Mouse (Mus musculus): Measurements from ENCODE around the gene Mafk. TPM values are rescaled to one million over a fixed set of nuclear protein-coding genes. Genes with fewer than 3 reads are reported as not detected.
A peak's percentile ranks its signal among the peaks of the same experiment; 100 is the strongest.

The Mafk gene
- total RNA-seq, 2 experiments from 2014 or later = 28.8 to 39.0 TPM

DNA sequence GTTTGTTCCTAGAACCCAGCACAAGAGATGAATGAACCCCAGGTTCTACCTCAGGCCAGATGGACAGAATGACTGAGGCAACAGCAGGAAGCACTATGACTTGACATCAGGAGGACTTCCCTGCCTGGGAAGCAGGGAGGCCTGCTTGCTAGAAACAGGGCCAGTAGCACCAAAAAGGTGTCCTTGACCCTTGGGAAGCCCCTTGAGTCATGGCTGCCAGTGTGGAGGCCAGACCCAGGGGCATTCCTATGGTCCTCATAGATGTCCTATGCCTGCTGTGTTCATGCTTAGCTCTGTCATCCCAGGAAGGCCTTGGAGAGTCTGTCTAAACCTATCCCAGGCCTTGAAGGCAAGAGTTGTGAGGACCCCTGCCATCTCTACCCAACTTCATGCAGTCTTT is 25.1 kb downstream of the Mafk start:
- DNase-seq (ENCODE audit: low spot score in 2 of 2) = no peak

GRCm38 (mm10) chr5:139817292-139817691 is 26.0 kb downstream of the Mafk start:
- DNase-seq (ENCODE audit: low spot score in 2 of 2) = no peak

DNA sequence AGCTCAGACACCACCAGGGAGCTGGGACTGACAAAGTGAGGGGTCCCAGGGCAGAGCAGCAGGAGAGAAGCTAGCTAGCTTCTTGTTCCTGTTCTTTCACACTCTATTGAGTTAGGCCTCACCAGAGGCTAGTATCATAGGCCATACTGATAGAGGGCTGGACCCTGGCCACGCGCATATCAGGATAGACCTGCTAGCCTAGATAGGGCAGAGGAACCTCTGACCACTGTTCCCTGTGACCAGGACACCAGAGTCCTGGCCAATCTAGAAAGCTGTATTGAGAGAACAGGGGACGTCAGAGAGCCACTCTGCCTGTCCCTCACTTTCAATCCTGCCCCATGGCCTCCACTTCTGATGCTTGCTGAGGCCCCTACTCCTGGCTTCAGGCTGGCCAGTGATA is 26.7 kb downstream of the Mafk start:
- DNase-seq (ENCODE audit: low spot score in 2 of 2) = no peak

- no peak for DNase-seq (ENCODE audit: low spot score in 2 of 2)
Measured at GRCm38 (mm10) chr5:139818801-139819200, 27.5 kb downstream of the Mafk start.

GRCm38 (mm10) chr5:139819538-139820181 is 28.3 kb downstream of the Mafk start, which contains the start of gene Tmem184a:
TSS of gene Tmem184a (minus strand) at chr5:139819917.
- DNase-seq (ENCODE audit: low spot score in 2 of 2) = no peak

GRCm38 (mm10) chr5:139821466-139822459 is 30.4 kb downstream of the Mafk start:
- no peak for DNase-seq (ENCODE audit: low spot score in 2 of 2)

DNA sequence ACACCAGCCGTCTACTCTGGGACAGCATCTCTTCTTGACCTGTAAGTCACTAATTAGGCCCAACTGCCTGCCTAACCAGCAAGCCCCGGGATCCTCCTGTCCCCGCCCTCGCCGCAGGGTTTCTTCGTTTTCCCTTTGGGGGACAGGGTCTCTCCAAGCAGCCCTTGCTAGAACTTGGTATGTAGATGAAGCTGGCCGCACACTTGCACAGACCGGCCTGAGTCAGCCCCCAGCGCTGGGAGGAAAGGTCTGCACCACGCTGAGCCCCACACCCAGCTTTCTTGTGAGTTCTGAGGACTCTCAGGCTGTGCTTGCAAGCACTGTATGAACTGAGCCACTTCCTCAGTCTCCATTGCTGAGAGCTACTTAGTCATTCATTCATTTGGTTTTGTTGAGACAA is 33.2 kb downstream of the Mafk start:
- no peak for DNase-seq (ENCODE audit: low spot score in 2 of 2)

- DNase-seq (ENCODE audit: low spot score in 2 of 2) = no peak
Measured at GRCm38 (mm10) chr5:139825947-139826346, 34.6 kb downstream of the Mafk start.

DNA sequence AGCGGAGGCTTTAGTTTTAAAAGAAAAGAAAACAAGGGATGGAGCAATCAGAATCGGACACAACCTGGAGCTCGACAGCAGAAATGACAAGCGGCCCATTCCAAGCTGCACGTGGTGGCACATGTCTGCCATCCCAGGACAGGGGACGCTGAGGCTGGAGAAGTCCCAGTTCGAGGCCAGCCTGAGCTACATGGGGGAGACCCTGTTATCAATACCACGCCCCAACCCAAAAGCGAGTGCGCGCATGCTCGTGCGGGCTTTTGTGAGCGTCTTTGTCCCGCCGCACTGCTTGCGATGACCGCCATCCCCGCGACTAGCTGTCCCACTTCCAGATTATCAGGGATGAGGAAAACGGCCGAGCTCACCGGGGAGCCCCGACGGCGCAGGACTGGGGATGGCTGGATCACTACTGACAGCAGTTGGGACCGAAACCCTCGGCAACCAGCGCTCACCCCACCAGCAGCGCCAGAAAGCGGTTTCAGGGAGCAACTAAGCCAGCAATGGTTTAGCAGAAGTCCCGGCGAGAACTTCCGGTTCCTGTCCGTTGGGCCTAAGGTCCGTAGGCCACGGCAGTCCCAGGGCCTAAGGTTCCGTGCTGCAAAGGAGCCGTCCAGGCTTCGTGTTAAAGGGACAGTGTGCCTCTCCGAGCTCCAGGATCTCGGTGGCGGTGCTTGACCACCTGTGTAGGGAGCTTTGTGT is 35.2 kb downstream of the Mafk start, which contains the start of the genes Gm26938 and Psmg3:
TSS of gene Gm26938 (minus strand) at position 51 of the 699 bp plus-strand sequence.
TSS of gene Psmg3 (minus strand) at position 529 of the 699 bp plus-strand sequence.
- peak; percentile 95 for DNase-seq (ENCODE audit: low spot score in 2 of 2)

- no peak for DNase-seq (ENCODE audit: low spot score in 2 of 2)
Measured at GRCm38 (mm10) chr5:139827593-139827992, 36.3 kb downstream of the Mafk start.

DNA sequence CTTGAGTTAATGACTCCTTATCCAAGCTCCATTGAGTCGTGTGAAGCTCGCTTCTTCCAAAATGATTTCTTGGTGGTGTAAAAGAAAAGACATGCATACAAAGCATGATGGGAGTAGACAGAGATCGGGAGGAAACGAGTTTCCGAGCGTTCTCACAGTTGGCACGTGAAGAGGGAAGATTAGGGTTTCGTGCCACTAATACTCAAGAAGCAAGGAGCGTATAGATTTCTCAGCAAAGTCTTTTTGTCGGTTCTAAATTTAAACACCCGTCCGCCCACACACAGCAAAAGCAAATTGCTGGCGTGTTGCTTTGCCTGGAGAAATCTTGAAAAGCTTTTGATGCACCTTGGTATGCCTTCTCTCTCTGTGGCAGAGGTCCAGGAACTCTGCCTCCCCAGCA is 38.1 kb downstream of the Mafk start:
- no peak for DNase-seq (ENCODE audit: low spot score in 2 of 2)

DNA sequence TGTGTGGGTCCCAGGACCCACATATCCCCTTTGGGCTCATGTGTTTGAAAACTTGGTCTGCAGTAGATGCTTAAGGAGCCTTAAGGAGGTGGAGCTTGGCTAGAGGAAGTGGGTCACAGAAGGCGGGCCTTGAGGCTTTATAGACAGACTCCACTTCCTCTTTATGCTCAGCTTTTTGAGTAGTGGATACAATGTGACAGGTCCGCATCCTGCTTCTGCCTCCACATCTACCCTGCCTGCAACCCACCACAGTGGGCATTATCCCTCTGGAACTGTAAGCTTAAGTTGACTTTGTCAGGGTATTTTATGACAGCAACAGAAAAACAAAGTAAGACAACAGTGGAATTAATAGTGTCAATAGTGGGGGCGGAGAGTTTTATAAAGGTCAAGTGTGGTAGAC is 39.4 kb downstream of the Mafk start:
- no peak for DNase-seq (ENCODE audit: low spot score in 2 of 2)

DNA sequence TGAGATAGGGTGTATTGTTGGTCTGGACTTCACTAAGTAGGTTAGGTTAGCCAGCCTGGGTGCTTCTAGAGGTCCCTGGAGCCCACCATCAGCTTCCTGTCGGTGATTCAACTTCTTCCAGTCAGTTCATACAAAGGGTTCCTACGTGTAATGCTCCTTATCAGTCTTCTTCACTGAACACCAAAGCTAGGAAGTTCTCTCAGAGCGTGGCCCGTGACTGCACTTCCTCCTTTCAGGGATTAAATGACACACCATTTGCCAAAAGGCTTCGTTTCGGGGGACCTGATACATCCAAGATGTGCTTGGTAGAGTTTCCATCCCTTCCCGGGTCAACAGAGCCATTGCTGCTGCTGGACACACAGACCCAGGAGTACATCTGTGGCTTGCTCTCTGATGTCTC is 40.8 kb downstream of the Mafk start:
- DNase-seq (ENCODE audit: low spot score in 2 of 2) = no peak

DNA sequence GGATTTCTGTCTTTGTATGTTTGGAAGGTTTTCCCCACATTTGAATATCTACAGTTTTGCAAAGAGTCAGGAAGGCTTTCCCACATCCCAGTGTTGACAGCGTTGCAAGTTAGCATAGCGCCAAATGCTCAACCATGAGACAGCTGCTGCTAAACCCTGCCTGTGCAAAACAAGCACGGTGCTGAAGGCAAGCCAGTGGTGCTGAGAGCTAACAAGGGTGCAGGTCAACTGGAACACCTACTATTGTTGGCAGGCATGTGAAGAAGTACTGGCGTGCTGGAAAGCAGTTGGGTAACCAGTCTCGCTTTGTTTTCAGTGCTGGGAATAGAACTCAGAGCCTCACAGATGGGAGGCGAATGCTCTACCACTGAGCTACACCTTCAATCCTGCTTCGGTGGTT is 44.4 kb downstream of the Mafk start:
- DNase-seq (ENCODE audit: low spot score in 2 of 2) = no peak

DNA sequence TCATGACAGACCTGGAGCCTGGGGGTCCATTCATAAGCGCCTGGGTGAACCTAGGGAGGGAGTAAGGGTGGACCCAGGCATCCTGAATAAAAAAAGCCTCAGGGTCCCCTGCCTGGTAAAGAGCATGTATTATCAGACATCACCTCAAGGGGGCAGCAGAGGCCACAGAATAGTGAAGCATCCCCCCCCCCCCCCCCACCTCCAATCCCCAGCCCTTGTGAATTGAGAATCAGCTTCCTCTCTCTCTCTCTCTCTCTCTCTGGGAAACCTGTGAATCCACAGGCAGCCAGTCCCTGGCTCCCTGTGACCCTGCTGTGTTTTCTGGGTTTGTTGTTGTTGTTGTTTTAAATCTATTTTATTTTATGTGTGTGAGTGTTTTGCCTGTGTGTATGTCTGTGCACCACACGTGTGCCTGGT is 47.2 kb downstream of the Mafk start:
- peak; percentile 68 to 69 for DNase-seq (ENCODE audit: low spot score in 2 of 2)

DNA sequence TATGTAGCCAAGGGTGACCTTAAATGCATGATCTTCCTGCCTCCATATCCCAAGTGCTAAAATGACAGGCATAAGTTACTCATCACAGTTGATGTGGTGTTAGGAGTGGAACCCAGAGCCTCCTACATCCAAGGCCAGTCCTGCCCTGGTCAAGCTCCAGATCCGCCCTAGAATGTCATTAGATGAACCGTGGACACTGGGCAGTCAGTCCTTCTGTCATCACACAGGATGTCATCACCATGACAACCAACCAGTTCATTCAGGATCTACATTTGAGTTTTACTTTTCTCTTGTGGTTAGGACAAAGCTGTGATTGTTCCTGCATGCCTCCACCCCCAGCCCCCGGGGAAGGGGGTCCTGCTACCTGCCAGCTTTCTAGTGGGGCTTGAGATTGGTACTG is 47.8 kb downstream of the Mafk start:
- no peak for DNase-seq (ENCODE audit: low spot score in 2 of 2)

GRCm38 (mm10) chr5:139849626-139850320 is 58.5 kb downstream of the Mafk start:
- DNase-seq (ENCODE audit: low spot score in 2 of 2) = peak in 1 of 2 experiments; percentile 40

All from adrenal gland, adult 18-20 months (tissue).